Mouse (Mus musculus): Measurements from ENCODE around the gene Kcnj6.

DNA sequence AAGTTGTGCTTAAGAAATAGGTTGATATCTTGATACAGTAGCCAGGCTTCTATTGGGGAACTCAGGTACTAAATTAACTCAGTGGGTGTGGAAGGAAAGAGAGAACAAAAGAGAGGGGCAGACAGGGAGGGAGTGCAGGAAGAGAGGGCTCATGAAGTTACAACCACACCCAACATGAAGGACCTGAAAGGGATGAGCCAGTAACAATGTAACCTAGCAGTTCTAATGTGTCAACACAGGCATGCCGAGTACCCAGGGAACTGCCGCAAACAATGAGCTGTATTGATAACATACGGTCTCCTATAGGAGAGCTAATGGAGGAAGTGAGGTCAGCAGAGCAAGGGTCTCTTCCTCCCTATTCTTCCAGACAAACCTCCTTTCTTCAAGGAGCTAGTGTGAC, 238.9 kb downstream of the Kcnj6 start:
- TF ChIP-seq MAX (IDR thresholded peaks at IDR 0.05) (no peak), CTCF (IDR thresholded peaks at IDR 0.05; ENCODE audit: control insufficient read depth, insufficient read depth, insufficient read length) (no peak)
